Mouse (Mus musculus) gastrocnemius, adult 2 months (tissue): ENCODE data around the gene Mpzl1. TPM values are rescaled to one million over a fixed set of nuclear protein-coding genes. Genes with fewer than 3 reads are reported as not detected.

ENCODE experiments used
- DNase-seq: peaks from one replicate; pipeline ENCODE4 v3.0.0; 2022
- H3K27ac ChIP-seq: fragments of 200-600 bp; 2 replicates; pipeline ENCODE4 v1.8.1; 2022; ENCODE audit warnings: mild to moderate bottlenecking
- H3K4me3 ChIP-seq: fragments of 200-600 bp; 2 replicates; pipeline ENCODE4 v1.8.1; 2022; ENCODE audit warnings: mild to moderate bottlenecking, moderate library complexity
- CTCF ChIP-seq: fragments of 200-600 bp; IDR thresholded peaks from 2 replicates; pipeline ENCODE4 v1.8.1; 2022; ENCODE audit warnings: antibody characterized with exemption, mild to moderate bottlenecking, moderate library complexity
- intact Hi-C: fragments of 180-260 bp; cut with DNase I; formaldehyde crosslinking; loops from one replicate; pipeline ENCODE4 v1.15.1; 2025
- total RNA-seq, 2 experiments: library from RNA; stranded (reverse); gene quantifications; 2 replicates each; pipeline ENCODE4 v1.2.3; 2021

Gene Mpzl1
- total RNA-seq, 2 experiments from 2014 or later = 7.0 to 8.7 TPM

GRCm38 (mm10) chr1:165605108-165605507 is 29.2 kb downstream of the Mpzl1 start:
- TF ChIP-seq CTCF = no peak
- Histone ChIP-seq H3K27ac (no peak overlapping the region), H3K4me3 (no peak overlapping the region)
- intact Hi-C loops = no loop called here
- no peak for DNase-seq

DNA sequence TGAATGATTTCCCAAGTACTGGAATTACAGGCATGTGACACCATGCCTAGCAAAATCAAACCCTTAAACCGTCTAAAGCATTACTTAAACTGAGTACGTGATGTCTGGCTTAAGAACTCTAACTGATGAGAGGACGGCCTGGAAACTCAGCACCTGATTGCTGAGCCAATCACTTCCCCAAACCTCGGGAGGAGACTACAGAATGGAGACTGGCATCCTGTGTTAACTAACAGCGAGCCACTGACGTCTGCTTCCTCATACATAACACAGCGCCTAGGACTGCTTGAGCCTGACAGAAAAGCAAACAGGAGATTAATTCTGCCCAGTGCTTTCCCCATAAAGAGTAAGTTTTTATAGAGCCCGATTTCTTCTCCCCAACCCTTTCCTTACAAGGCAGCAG is 30.1 kb downstream of the Mpzl1 start:
- peak overlapping the region; percentile 48 for H3K27ac ChIP-seq
- DNase-seq = no peak
- no peak for TF ChIP-seq CTCF
- no peak overlapping the region for H3K4me3 ChIP-seq
- intact Hi-C loops = no loop called here

DNA sequence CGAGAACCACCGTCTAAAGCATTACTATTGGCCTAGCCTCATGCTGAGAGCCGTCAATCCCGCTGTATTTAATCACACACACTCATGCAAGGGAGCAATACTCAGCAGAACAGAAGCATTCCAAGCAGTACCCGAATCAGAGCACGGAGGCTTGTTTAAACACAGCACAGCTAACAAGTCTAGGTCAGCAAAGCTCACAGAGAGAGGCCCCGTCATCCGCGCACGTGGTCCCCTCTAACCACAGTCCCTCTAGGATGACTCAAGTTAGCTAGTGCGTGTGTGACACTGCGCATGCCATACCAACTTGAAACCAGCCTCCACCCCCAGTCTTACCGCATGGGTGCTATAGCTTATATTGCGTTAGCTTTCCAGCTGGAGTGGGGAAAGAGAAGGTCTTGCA is 31.1 kb downstream of the Mpzl1 start:
- no peak for DNase-seq
- TF ChIP-seq CTCF = no peak
- no peak overlapping the region; the same call in 1 of the 2 replicates for H3K27ac ChIP-seq
- intact Hi-C loops = no loop called here
- H3K4me3 ChIP-seq = no peak overlapping the region

GRCm38 (mm10) chr1:165601775-165602280 is 32.5 kb downstream of the Mpzl1 start:
- Histone ChIP-seq H3K4me3 (no peak overlapping the region), H3K27ac (no peak overlapping the region)
- intact Hi-C loops = no loop called here
- no peak for TF ChIP-seq CTCF
- no peak for DNase-seq

GRCm38 (mm10) chr1:165594699-165595421 is 39.5 kb downstream of the Mpzl1 start:
- peak overlapping the region; percentile 55 for H3K4me3 ChIP-seq
- no peak for TF ChIP-seq CTCF
- peak; percentile 72 for DNase-seq
- intact Hi-C loops = loop anchor here (2.0 kb wide), 1 partner anchor 24 kb away; no protein-coding TSS in a partner anchor
- H3K27ac ChIP-seq = peak overlapping the region; percentile 87

DNA sequence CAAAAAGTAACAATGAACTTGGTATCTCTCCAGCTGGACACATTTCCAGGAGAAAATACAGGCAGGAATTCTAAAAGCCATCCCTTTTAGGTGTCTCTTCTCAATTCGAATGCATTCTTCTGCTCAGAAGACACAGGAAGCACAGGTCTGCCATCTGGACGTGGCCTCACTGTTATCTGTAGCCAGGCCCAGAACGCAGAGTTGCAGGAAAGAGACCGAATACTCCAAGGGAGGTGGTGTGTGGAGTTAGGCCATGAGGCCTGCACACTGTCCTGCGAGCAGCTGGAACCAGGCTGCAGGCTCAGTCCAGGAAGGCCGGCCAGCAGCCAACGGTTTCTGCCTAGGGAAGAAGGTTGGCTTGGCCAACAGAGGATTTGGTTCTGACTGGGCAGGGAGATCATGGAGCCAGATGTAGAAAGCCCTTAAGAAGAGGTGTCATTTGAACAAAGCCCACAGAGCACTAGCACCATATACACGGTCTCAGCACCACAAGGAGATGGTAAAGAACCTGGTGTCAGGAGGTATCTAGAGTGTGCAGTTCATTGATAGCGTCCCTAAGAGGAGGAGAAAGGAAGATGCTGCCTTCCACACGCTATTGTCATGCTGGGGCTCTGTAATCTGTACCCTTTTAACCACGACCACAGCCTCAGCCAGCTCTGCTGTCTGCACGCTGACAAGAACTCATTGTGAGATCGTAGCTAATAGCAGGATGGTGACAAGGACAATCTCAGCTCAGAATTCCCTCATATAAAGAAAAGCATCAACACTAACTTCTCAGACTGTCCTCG is 41.8 kb downstream of the Mpzl1 start:
- TF ChIP-seq CTCF = no peak
- peak; percentile 88 for DNase-seq
- H3K4me3 ChIP-seq = no peak overlapping the region
- peak overlapping the region; percentile 78 for H3K27ac ChIP-seq
- intact Hi-C loops = no loop called here

GRCm38 (mm10) chr1:165590760-165591159 is 43.6 kb downstream of the Mpzl1 start:
- no peak for DNase-seq
- intact Hi-C loops = no loop called here
- TF ChIP-seq CTCF = no peak
- peak overlapping the region; percentile 85 for H3K27ac ChIP-seq
- no peak overlapping the region for H3K4me3 ChIP-seq

- Histone ChIP-seq H3K27ac (peak overlapping the region; percentile 85), H3K4me3 (peak overlapping the region; percentile 44)
- peak; percentile 61 for DNase-seq
- no peak for TF ChIP-seq CTCF
- intact Hi-C loops = no loop called here
Observed at GRCm38 (mm10) chr1:165589280-165590048, 44.9 kb downstream of the Mpzl1 start.

- intact Hi-C loops = no loop called here
- peak overlapping the region; percentile 85 for H3K27ac ChIP-seq
- DNase-seq = no peak
Observed at GRCm38 (mm10) chr1:165587845-165588244, 46.5 kb downstream of the Mpzl1 start.

DNA sequence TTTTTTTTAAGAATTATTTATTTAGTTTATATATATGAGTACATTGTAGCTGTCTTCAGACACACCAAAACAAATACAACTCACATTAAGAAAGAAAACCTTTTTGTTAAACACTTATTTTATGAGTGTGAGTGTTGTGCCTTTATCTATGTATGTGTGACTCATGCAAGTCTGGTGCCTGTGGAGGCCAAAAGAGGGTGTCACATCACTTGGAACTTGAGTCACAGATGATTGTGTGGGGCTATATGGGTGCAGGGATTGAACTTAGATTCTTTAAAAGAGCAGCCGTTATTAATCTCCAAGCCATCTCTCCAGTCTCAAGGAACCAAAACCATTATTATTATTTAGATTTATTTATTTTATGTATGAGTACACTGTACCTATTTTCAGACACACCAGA is 48.0 kb downstream of the Mpzl1 start:
- no peak for TF ChIP-seq CTCF
- Histone ChIP-seq H3K27ac (no peak overlapping the region; the same call in 1 of the 2 replicates), H3K4me3 (no peak overlapping the region)
- intact Hi-C loops = no loop called here
- no peak for DNase-seq

More at GRCm38 (mm10) chr1:165587845-165588244, 46.5 kb downstream of the Mpzl1 start:
- no peak for TF ChIP-seq CTCF
- H3K4me3 ChIP-seq = no peak overlapping the region

DNA sequence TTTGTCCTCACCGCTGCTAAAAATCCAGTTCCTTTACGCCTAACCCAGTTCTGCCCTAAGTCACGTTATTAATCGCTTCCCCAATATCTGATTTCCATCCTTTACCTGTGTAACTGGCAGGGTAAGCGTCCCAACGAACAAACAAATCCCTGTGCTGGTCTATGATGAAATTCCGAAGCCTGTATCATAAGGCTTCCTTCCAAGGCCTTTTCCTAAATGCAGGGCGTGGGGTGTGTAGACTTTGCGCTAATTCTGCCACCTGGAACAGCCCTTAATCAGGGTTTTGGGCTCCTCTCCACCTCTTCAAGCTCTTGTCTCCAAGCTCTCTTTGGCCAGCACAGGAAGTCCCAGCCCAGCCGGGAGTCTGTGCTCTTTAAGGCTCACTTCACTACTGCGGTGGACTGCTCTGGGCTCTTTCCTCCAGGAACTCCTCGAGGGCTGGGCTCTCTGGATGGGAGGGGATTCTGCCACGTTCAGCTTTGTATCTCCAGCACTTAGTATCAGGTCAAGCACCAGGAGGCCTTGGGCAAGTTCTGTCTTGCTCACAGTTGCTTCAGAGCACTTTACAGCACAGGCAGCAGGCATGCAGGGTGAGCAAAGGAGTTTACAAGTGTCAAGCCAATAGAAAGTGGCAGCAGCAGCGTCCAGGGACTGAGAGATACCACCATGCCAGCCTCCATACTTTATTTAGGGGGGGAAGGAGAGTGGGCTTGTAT is 48.8 kb downstream of the Mpzl1 start:
- no peak for DNase-seq
- intact Hi-C loops = no loop called here
- Histone ChIP-seq H3K27ac (peak overlapping the region; percentile 52), H3K4me3 (no peak overlapping the region)
- no peak for TF ChIP-seq CTCF
